Mouse (Mus musculus): ENCODE data around the gene Ndufaf4. TPM values are rescaled to one million over a fixed set of nuclear protein-coding genes. Genes with fewer than 3 reads are reported as not detected.

Ndufaf4 gene
- total and polyA plus RNA-seq, 2 experiments: 4.0 to 12.7 TPM

DNA sequence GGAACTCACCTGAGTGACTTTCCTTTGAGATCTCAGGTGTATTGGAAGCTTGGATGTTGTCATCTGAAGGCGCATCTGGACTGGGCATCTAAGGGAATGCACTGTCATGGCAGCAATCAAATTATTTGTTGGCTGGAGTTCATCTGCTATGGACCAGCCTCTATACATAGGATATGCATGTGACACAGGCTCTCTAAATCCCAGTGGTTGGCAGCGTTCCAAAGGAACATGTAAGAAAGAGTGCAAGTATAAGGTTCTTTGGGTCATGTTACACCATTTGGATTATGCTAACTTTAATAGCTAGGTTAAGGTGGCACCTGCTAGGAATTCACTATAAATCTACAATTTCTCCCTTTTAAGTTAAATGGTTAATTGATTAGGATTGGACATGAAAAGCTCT is 17.7 kb downstream of the Ndufaf4 start:
- no peak for TF ChIP-seq CTCF (IDR thresholded peaks at IDR 0.05; ENCODE audit: low read depth, low read length)
- TF ChIP-seq POLR2A (IDR thresholded peaks at IDR 0.05; ENCODE audit: extremely low read depth, insufficient read depth, low read length): no peak
- WGBS: 92% methylated on average over 2 of the region's 2 CpGs

DNA sequence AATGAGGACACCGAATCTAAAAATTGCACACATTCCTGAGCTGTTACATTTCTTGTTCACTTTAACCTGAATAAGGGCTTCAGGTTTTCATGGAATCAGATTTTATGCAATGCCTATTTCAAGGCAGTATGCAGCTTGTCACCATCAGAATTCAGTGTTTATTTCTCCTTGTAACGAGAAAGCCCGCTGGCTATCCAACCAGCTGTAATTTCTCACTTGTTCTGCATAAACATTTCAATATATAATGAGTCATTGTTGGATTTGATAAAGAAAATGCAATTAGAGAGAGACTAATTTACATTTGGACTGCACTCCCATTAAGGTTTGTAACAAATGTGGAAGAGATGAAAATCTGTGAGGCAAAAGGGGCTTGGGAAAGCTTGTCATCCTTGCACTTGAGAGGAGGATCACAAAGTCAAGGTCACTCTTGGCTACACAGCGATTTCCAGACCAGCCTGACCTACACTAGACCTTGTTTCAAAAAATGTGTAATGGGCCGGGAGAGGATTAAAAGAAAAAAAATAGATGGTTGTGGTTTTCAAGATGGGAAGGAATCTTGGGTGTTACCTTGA is 22.2 kb downstream of the Ndufaf4 start:
- TF ChIP-seq POLR2A (IDR thresholded peaks at IDR 0.05; ENCODE audit: extremely low read depth, insufficient read depth, low read length): no peak
- no peak for TF ChIP-seq CTCF (IDR thresholded peaks at IDR 0.05; ENCODE audit: low read depth, low read length)
- Histone ChIP-seq H3K4me3 (ENCODE audit: insufficient read depth, low read depth, low read length) (no peak overlapping the region), H3K27me3 (ENCODE audit: control insufficient read depth, insufficient read depth, low read length) (no peaks in the 10 kb centered on the region), H3K4me1 (ENCODE audit: control insufficient read depth, insufficient read depth, low read length) (no peaks in the 10 kb centered on the region), H3K36me3 (ENCODE audit: control insufficient read depth, insufficient read depth, low read length) (no peaks in the 10 kb centered on the region), H3K79me2 (ENCODE audit: control insufficient read depth, insufficient read depth, low read length) (no peaks in the 10 kb centered on the region), H3K27ac (replicated peaks; ENCODE audit: insufficient read depth, low read depth, low read length) (no peak overlapping the region), H3K9ac (ENCODE audit: low read depth, low read length) (no peak overlapping the region)
- 78% methylated on average over 5 of the region's 5 CpGs for WGBS
- DNase-seq (ENCODE audit: extremely low read depth, low read depth, low spot score): no peak

More for the DNA sequence above, 17.7 kb downstream of the Ndufaf4 start:
- no peaks in the 10 kb centered on the region for H3K27me3 ChIP-seq (ENCODE audit: control insufficient read depth, insufficient read depth, low read length)
- H3K27ac ChIP-seq (replicated peaks; ENCODE audit: insufficient read depth, low read depth, low read length): no peak overlapping the region
- H3K9ac ChIP-seq (ENCODE audit: low read depth, low read length): no peak overlapping the region
- no peaks in the 10 kb centered on the region for H3K36me3 ChIP-seq (ENCODE audit: control insufficient read depth, insufficient read depth, low read length)
- no peaks in the 10 kb centered on the region for H3K79me2 ChIP-seq (ENCODE audit: control insufficient read depth, insufficient read depth, low read length)
- no peak for DNase-seq (ENCODE audit: extremely low read depth, low read depth, low spot score)
- H3K4me3 ChIP-seq (ENCODE audit: insufficient read depth, low read depth, low read length): no peak overlapping the region
- H3K4me1 ChIP-seq (ENCODE audit: control insufficient read depth, insufficient read depth, low read length): no peaks in the 10 kb centered on the region

DNA sequence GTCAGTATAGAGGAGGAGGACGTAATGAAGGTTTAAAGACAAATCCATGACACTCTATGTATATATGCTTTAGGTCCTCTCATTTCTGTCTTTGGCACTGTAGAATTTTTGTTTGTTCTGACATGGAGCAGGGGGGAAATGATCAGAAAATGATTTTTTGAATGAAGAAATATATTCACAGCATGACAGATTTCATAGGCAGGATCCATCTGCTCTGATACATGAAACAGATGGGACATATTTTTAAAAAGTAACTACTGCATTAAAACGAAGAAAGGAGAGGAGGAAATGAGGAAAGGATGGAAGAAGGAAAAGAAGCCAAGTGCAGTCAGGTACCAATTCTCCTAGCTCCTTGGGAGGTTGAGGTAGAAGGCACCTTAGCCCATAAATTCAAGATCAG is 26.8 kb downstream of the Ndufaf4 start:
- H3K4me3 ChIP-seq (ENCODE audit: insufficient read depth, low read depth, low read length): no peak overlapping the region
- H3K27ac ChIP-seq (replicated peaks; ENCODE audit: insufficient read depth, low read depth, low read length): no peak overlapping the region
- TF ChIP-seq POLR2A (IDR thresholded peaks at IDR 0.05; ENCODE audit: extremely low read depth, insufficient read depth, low read length) (no peak), CTCF (IDR thresholded peaks at IDR 0.05; ENCODE audit: low read depth, low read length) (no peak)
- H3K27me3 ChIP-seq (ENCODE audit: control insufficient read depth, insufficient read depth, low read length): no peaks in the 10 kb centered on the region
- no peaks in the 10 kb centered on the region for H3K36me3 ChIP-seq (ENCODE audit: control insufficient read depth, insufficient read depth, low read length)
- no peaks in the 10 kb centered on the region for H3K79me2 ChIP-seq (ENCODE audit: control insufficient read depth, insufficient read depth, low read length)
- WGBS: 57% methylated on average over 2 of the region's 2 CpGs
- H3K4me1 ChIP-seq (ENCODE audit: control insufficient read depth, insufficient read depth, low read length): no peaks in the 10 kb centered on the region
- DNase-seq (ENCODE audit: extremely low read depth, low read depth, low spot score): no peak
- no peak overlapping the region for H3K9ac ChIP-seq (ENCODE audit: low read depth, low read length)

DNA sequence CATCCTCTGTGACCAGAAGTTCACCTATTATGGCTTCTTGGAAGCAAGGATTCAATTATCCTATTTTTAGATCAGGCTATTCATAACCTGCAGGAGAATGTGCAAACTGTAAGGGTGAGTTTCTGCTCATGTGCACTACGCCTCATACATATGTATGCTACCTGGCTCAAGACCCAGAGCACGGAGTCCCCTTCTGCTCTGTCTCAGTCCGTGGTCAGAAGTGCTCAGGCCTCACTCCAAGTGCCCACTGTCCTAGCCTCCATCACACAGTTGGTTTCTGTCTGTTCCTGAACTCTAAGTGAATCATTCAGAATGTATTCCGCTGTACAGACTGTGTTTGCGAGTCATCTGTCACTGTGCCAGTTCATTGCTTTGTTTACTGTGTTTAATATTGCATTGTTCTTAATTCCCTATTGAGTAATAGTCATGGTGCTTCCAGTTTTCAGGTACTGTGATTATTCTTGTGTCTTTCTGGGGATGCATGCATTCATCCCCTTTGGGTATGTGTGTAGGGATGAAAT is 30.4 kb downstream of the Ndufaf4 start:
- TF ChIP-seq CTCF (IDR thresholded peaks at IDR 0.05; ENCODE audit: low read depth, low read length): no peak
- TF ChIP-seq POLR2A (IDR thresholded peaks at IDR 0.05; ENCODE audit: extremely low read depth, insufficient read depth, low read length): no peak
- no peaks in the 10 kb centered on the region for H3K36me3 ChIP-seq (ENCODE audit: control insufficient read depth, insufficient read depth, low read length)

DNA sequence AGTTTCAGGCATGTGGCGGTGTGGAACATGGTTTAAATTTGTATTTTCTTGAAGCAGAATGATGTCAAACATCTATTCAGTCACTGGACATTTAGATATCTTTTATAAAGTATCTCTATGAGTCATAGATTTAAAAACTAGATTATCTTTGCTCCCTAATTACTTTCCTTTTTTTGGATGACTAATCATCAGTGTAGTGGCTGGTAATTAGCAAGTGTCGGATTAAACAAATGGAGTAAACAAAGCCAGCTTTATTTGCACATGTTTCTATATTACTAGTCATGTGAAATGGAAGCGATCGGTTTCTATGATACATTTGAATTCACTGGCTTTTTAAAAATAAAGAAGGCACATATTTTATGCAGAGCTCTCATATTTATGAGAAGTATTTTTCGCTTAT is 31.0 kb downstream of the Ndufaf4 start:
- no peaks in the 10 kb centered on the region for H3K4me1 ChIP-seq (ENCODE audit: control insufficient read depth, insufficient read depth, low read length)
- no peak overlapping the region for H3K9ac ChIP-seq (ENCODE audit: low read depth, low read length)
- 88% methylated on average over 5 of the region's 5 CpGs for WGBS
- H3K36me3 ChIP-seq (ENCODE audit: control insufficient read depth, insufficient read depth, low read length): no peaks in the 10 kb centered on the region
- no peak overlapping the region for H3K4me3 ChIP-seq (ENCODE audit: insufficient read depth, low read depth, low read length)
- H3K79me2 ChIP-seq (ENCODE audit: control insufficient read depth, insufficient read depth, low read length): no peaks in the 10 kb centered on the region
- no peak for TF ChIP-seq CTCF (IDR thresholded peaks at IDR 0.05; ENCODE audit: low read depth, low read length)
- TF ChIP-seq POLR2A (IDR thresholded peaks at IDR 0.05; ENCODE audit: extremely low read depth, insufficient read depth, low read length): no peak
- DNase-seq (ENCODE audit: extremely low read depth, low read depth, low spot score): no peak
- H3K27ac ChIP-seq (replicated peaks; ENCODE audit: insufficient read depth, low read depth, low read length): no peak overlapping the region
- H3K27me3 ChIP-seq (ENCODE audit: control insufficient read depth, insufficient read depth, low read length): no peaks in the 10 kb centered on the region

More for the DNA sequence above, 30.4 kb downstream of the Ndufaf4 start:
- no peak overlapping the region for H3K4me3 ChIP-seq (ENCODE audit: insufficient read depth, low read depth, low read length)
- no peak overlapping the region for H3K9ac ChIP-seq (ENCODE audit: low read depth, low read length)
- no peaks in the 10 kb centered on the region for H3K4me1 ChIP-seq (ENCODE audit: control insufficient read depth, insufficient read depth, low read length)
- H3K79me2 ChIP-seq (ENCODE audit: control insufficient read depth, insufficient read depth, low read length): no peaks in the 10 kb centered on the region
- WGBS: 86% methylated on average over 5 of the region's 5 CpGs
- no peak for DNase-seq (ENCODE audit: extremely low read depth, low read depth, low spot score)
- H3K27ac ChIP-seq (replicated peaks; ENCODE audit: insufficient read depth, low read depth, low read length): no peak overlapping the region
- H3K27me3 ChIP-seq (ENCODE audit: control insufficient read depth, insufficient read depth, low read length): no peaks in the 10 kb centered on the region

DNA sequence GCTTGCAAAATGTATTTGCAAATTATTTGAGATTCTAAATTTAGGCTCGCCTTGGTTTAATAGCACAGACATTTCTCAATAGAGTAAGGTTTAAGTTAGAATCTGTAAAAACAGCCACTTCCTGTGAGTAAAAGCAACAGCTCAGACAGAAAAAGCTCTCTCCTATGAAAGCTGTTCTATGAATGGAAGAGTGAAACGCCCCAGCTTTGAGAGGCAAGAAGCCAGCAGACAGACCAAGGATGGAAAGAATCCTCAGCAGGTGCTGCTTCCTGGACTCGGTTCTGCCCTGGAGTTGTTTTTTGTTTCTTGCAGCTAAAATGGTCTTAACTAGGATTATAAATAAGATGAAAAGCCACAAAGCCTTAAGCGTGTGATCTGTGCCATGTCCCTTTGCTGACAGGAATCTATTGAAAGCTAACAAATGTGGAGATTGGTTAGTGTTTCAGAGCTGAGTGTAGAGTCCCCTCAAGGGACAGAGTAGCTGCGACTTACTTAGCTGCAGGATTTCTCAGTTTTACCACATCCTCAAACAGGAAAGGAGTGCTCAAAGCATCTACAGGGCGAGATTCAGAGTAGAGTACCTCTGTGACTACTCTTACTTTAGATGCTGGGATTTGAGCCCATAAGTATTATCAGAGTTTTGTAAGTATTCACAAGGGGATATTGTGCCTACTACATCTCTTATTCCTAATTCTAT is 45.0 kb downstream of the Ndufaf4 start:
- TF ChIP-seq CTCF (IDR thresholded peaks at IDR 0.05; ENCODE audit: low read depth, low read length) (no peak), POLR2A (IDR thresholded peaks at IDR 0.05; ENCODE audit: extremely low read depth, insufficient read depth, low read length) (no peak)
- H3K27me3 ChIP-seq (ENCODE audit: control insufficient read depth, insufficient read depth, low read length): no peaks in the 10 kb centered on the region; the same call in 1 of the 2 replicates
- no peak overlapping the region for H3K4me3 ChIP-seq (ENCODE audit: insufficient read depth, low read depth, low read length)
- no peak for DNase-seq (ENCODE audit: extremely low read depth, low read depth, low spot score)
- no peaks in the 10 kb centered on the region for H3K79me2 ChIP-seq (ENCODE audit: control insufficient read depth, insufficient read depth, low read length)
- WGBS: 60% methylated on average over 6 of the region's 6 CpGs
- no peak overlapping the region for H3K9ac ChIP-seq (ENCODE audit: low read depth, low read length)
- H3K36me3 ChIP-seq (ENCODE audit: control insufficient read depth, insufficient read depth, low read length): no peaks in the 10 kb centered on the region
- H3K27ac ChIP-seq (replicated peaks; ENCODE audit: insufficient read depth, low read depth, low read length): no peak overlapping the region
- no peaks in the 10 kb centered on the region for H3K4me1 ChIP-seq (ENCODE audit: control insufficient read depth, insufficient read depth, low read length)

Other genes starting within 250 kb of the Ndufaf4 start
- 0.07 and 0.18 TPM in 2 replicates for gene Klhl32, start 47.0 kb upstream of the Ndufaf4 start, total RNA-seq (2014; rRNA removed)
- 0.05 TPM in 1 of 2 replicates, not detected in the other for gene Klhl32, start 47.0 kb upstream of the Ndufaf4 start, polyA plus RNA-seq (2012; rRNA removed)
- gene Gpr63, start 68.3 kb downstream of the Ndufaf4 start, total RNA-seq (2014; rRNA removed): 0.09 and 0.13 TPM in 2 replicates
- gene Gpr63, start 68.3 kb downstream of the Ndufaf4 start, polyA plus RNA-seq (2012; rRNA removed): 0.18 and 0.47 TPM in 2 replicates

Data from liver, adult 2 months (tissue).